Mouse (Mus musculus): Measurements from ENCODE around the gene Immp2l.

Immp2l gene

DNA sequence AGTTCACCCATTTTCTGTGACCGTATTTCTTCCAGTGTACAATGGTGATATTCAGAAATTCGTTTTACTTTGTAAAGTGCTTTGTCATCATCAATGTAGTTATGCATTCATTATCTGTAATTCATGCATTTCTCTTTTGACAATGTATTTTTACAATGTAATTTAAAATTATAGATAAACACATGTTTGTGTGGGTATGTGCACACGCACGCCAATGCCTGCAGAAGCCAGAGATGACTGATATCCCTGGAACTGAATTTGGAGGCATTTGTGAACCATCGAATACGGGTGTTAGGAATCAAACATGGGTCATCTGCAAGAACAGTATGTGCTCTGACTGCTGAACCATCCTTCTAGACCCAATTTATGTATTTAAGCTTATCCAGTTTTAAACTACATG, 161.6 kb downstream of the Immp2l start:
- no peak for DNase-seq

- DNase-seq = no peak
These were observed 168.9 kb downstream of the Immp2l start for GRCm38 (mm10) chr12:41192829-41193228.

DNA sequence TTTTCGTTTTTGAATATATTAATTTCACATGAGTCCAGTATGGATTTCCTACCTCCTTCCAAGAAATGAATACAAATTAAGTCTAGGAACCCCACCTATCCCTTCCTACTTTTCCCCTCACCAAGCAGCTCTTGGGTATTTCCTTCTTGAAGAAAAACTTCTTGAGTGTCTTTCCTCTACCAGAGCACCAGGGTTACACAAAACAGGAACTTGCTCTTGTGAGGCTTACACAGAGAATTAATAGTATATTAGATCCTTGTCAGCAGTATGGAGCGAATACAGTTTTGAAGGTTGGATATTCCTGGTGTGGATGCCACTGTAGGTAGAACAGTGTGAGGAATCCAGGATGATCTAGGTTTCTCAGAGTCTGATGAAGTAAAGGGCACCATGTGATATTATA, 172.5 kb downstream of the Immp2l start:
- DNase-seq = no peak

GRCm38 (mm10) chr12:41215186-41215585, 191.3 kb downstream of the Immp2l start:
- DNase-seq = no peak

DNA sequence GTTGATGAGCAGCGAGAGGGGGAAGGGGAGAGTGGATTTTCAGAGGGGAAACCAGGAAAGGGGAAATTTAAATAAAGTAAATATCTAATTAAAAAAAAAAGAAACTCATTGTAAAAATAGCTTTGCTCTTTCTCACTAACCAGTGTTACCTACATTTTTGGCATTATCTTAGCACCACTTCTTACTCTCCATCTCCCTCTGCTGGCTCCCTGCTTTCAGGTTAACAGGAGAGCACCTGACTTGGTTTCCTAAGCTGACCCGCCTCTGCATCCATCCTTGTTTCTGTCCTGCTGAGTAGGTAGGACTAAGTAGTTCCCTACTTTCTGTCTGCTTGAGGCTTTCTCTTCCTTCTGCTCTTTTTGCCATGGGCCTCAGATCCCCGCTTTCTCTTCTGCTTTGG, 198.0 kb downstream of the Immp2l start:
- peak; percentile 6 for DNase-seq

- no peak for DNase-seq
These were observed 199.8 kb downstream of the Immp2l start for GRCm38 (mm10) chr12:41223686-41224085.

DNA sequence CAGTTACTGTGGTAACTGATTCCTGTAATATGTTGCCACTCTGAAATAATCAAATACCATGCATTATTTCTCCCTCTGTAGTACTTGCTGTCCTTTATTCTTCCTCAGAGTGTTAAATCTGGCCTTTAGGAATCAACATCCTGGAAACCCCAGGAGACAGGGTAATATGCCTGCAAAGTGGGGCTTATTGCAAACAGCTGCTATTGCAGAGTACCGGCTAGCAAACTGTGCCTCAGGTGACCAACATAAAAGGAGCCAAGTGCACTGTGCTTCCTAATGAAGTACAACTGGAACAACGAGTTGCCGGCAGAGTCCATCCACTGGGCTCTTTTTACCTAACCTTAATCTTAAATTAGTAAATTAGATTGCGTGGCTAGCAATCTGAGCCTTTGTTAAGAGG, 200.6 kb downstream of the Immp2l start:
- DNase-seq = no peak

- no peak for DNase-seq
These were observed 208.1 kb downstream of the Immp2l start for GRCm38 (mm10) chr12:41231966-41232365.

DNA sequence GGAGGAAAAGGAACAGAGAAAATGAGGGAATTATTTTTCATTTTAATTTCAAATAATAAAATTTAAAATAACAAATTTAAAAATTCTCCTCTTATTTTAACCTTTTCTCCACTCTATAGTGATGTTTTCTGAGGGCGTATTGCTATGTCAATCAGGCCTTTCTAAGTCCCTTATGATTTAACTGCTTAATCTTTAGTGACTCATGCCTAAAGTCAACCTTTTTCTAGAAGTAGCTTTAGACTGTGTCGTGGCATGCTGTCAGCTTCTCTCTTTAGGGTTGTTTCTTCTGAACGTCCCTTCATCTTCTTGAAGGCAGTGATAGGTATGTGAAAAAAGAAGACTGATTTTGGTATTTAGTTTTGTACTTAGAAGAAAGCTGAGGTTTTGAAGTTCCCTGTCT, 214.0 kb downstream of the Immp2l start:
- no peak for DNase-seq

- no peak for DNase-seq
These were observed 217.3 kb downstream of the Immp2l start for GRCm38 (mm10) chr12:41241221-41241620.

DNA sequence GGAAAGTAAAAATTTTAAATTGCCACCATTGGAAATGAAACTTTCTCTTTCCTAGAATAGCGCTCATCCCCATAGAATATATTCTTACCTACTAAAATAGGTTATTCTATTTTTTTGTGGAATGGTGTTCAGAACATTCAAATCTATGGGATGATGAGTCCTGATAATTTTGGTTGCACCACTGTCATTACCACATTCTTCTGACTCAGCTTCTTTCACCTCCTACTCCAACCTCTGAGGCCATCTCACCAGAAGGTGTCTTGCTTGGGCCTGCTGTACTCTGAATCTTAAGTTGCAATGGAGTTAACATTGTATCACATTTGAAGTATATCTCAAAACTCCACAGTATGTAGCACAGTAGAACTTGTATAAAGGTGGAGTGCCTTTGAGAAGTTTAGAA, 224.4 kb downstream of the Immp2l start:
- DNase-seq = no peak

- DNase-seq = no peak
These were observed 226.2 kb downstream of the Immp2l start for GRCm38 (mm10) chr12:41250123-41250522.

GRCm38 (mm10) chr12:41257905-41258304, 234.0 kb downstream of the Immp2l start:
- no peak for DNase-seq

DNA sequence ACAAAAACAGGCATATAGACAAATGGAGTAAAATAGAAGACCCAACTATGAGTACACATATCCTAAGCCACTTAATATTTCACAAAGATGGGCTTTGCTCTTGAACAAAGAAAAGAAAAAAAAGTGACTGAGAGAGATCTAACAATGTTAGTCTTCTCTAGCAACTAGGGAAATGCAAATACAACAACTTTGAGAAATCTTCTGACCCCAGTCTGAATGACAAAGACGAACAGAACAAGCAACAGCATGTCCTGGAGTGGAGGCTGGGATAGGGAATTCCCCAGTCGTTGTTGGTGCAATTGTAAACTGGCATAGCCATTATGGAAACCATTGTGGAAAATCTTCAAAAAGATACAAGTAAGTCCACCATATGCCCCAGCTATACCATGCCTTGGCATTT, 235.7 kb downstream of the Immp2l start:
- DNase-seq = no peak

DNA sequence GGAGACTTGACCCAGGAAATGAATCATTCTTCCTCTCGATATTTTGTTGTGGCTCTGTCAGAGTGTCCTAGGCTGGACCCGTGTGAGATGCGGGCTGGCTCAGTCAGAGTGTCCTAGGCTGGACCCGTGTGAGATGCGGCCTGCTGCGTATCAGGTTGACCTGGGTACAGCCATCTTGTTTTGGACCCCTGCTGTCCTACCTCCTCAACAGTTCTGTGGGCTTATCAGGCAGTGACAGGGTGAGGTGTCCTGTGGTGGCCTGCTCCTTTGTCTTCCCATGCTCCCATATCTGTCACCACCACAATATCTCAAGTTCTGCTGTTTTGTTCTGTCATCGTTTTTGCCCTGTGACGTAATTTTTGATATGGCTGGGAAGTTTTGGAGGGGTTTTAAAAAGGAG, 250.2 kb downstream of the Immp2l start:
- DNase-seq = no peak

- DNase-seq = no peak
These were observed 251.5 kb downstream of the Immp2l start for GRCm38 (mm10) chr12:41275361-41275760.

DNA sequence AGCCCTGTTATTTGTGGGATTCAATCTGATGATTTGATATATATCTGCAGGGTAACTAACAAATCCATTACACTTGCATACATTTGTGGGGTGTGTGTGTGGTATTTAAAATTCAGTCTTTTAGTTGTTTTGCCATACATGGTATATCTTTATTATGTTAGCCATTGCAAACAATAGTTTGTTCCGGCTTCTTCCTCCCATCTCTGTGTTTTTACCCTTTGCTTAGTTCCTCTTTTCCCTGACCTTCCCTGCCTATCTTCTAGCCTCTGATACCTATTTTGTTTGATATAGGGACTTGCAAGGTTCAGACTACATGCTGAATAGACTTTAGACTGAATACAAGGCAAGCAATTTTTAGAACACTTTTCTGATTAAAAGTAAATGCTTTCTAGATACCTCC, 254.0 kb downstream of the Immp2l start:
- no peak for DNase-seq

DNA sequence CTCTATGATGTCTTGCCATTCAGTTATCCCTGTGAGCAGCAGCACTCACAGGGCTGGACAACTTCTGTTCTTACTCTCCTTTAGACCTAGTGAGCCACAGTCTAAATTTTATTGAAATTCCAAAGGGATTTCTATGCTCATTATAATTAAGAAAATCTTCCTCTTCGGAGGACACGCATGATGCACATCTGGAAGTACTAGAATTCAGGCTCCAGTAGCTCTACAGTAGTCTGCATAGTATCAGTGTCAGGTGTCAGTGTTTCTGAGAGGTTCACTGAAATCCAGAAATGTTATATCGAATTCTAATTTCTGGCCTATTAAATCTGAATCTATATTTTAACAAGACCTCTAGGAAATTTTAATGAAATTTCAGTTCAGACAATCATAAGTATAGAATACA, 265.2 kb downstream of the Immp2l start:
- no peak for DNase-seq

- no peak for DNase-seq
These were observed 283.1 kb downstream of the Immp2l start for GRCm38 (mm10) chr12:41307015-41307414.

DNA sequence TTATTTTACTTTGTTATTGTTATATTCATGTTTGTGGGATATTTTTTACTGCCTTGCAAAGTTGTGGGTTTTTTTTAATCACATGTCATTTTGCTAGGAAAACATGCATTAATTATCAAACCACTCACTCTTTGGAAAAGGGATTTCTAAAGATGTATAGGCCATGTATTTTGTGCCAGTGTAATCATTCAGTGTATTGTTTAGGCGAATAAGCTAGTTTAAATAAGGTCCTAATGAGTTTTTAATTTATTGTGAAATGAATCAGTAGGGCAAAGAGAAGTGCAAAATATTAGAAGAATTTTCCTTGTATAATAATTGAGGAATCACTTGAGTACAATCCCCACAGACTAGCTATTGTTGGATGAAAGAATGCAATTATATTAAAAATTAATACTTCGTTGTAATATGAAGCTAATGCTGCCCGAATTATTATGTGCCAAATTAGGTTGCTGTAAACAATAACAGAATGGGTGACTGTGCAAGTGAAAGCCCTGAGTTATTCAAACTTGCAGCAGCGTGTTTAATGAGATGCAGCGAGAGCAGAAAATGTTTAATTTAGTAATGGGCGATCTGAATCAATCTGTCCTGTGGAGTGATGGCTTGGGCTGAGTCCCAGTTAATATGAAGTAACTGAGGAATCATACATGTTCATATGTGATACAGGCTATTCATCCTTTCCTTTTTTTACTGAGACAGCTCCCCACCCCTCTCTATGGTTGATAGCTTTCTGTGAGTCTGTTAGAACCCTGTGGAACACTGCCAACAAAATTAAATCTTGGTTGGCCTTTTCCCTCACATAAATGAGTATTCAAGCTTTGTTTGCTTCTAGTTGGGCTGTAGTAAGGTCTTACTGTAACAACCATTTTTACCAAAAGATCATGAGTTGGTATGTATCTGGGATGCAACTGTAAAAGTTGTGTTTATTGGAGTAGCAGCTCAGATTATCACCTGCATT, 285.1 kb downstream of the Immp2l start:
- no peak for DNase-seq

DNA sequence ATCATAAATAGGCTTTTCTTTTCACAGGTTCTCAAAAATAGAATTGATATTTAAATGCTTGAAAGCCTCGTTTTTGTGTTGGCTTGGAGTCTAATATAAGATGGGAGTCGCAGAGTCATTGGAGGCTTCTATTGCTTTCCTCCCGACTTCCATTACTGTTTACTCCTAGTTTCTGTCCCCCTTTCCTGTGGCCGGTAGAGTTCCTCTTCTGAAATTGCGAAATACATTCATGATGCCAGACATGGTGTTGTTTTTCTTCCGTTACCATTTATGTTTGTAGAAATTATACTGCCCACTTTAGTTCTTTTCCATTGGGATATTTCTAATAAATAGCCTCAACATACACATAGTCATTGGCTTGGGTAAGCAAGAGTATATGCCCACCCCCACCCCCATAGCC, 289.5 kb downstream of the Immp2l start:
- no peak for DNase-seq

- DNase-seq = no peak
These were observed 291.0 kb downstream of the Immp2l start for GRCm38 (mm10) chr12:41314811-41315461.

DNA sequence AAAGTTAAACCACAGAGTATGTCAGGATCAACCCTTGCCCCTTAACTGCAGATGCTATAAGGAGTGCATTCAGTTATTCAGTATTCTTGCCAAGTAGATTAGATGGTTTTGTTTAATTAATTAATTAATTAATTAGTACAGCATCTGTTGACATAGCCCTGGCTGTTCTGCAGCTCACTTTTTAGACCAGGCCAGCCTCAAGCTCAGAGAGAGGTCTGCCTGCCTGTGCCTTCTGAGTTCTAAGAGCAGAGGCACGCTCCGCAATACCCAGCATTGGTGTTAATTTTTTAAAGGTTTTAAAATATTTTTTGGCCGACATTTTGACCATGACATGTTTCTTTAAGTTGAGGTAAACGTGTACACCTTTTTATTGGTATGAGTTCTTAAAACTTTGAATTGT, 292.0 kb downstream of the Immp2l start:
- no peak for DNase-seq

- no peak for DNase-seq
These were observed 292.5 kb downstream of the Immp2l start for GRCm38 (mm10) chr12:41316426-41316825.

Measured in liver (tissue).